Mouse (Mus musculus) cerebellum, adult 2 months (tissue): ENCODE measurements around the gene Gm17018.

Source experiments
- CTCF ChIP-seq: fragments of 200-500 bp; IDR thresholded peaks from 2 replicates; pipeline ENCODE4 v1.5.1; 2011; ENCODE audit warnings: low read depth, mild to moderate bottlenecking, control low read depth, low read length, moderate library complexity, borderline replicate concordance; ENCODE audit not compliant: insufficient read depth
- POLR2A ChIP-seq: fragments of 200-500 bp; IDR thresholded peaks from 2 replicates; pipeline ENCODE4 v1.6.1; 2011; ENCODE audit warnings: low read length, control low read depth, borderline replicate concordance; ENCODE audit not compliant: insufficient read depth

DNA sequence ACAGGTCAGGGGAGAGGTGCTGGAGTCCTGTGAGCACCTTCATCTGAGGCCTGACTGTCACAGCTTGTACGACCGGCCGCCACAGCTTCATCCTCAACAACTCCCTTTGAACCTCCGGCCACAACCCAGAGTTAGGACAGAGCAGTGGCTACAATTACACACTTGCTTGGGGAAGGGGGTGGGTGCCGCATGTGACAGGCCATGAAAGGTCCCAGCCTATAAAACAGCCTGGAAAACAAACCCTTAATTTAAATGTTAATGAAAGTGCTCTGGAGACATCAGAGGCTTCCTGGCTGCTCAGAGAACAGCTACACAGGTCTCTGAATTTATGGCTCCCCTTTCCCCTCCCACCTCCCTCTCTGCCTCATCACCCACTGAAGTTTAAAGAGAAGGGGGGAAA lies 61.7 kb downstream of the Gm17018 start:
- TF ChIP-seq POLR2A = no peak
- TF ChIP-seq CTCF = no peak
